Mouse (Mus musculus): ENCODE data around the gene Olfr1364. TPM values are rescaled to one million over a fixed set of nuclear protein-coding genes. Genes with fewer than 3 reads are reported as not detected.

Gene Olfr1364
- not detected in 2 replicates for polyA plus RNA-seq (2015; fragmentation: Nextera tagmentation; extraction: Ambion mirVana)

- Histone ChIP-seq H3K36me3 (no peaks in the 10 kb centered on the region), H3K9ac (no peak within 1 kb of the TSS), H3K4me2 (no peak within 1 kb of the TSS), H3K4me3 (no peak within 1 kb of the TSS), H3K4me1 (replicated peaks) (no peaks in the 10 kb centered on the region), H3K27me3 (no peaks in the 10 kb centered on the region), H3K27ac (replicated peaks) (no peak within 1 kb of the TSS), H3K9me3 (no peaks in the 10 kb centered on the region)
- 93% methylated on average over 2 of the region's 2 CpGs for WGBS
- ATAC-seq (ENCODE audit: low FRiP score, low read depth) = no peak
Measured at GRCm38 (mm10) chr13:21581659-21582058, at the start of gene Olfr1364. Olfr1364 (minus strand) TSS chr13:21581759.

- H3K4me3 ChIP-seq = no peak within 1 kb of the TSS
- no peak within 1 kb of the TSS for H3K27ac ChIP-seq (replicated peaks)
- H3K4me1 ChIP-seq (replicated peaks) = no peaks in the 10 kb centered on the region
- no peaks in the 10 kb centered on the region for H3K36me3 ChIP-seq
- no peak within 1 kb of the TSS for H3K9ac ChIP-seq
- ATAC-seq (ENCODE audit: low FRiP score, low read depth) = no peak
- no peaks in the 10 kb centered on the region for H3K9me3 ChIP-seq
- H3K4me2 ChIP-seq = no peak within 1 kb of the TSS
- H3K27me3 ChIP-seq = no peaks in the 10 kb centered on the region
Measured at GRCm38 (mm10) chr13:21613922-21614321, 32.4 kb upstream of the Olfr1364 start, which contains the start of gene Olfr1362. Olfr1362 (minus strand) TSS chr13:21614022.

GRCm38 (mm10) chr13:21591618-21592017 is 10.1 kb upstream of the Olfr1364 start:
- WGBS = 64% methylated on average over 2 of the region's 2 CpGs
- Histone ChIP-seq H3K36me3 (no peaks in the 10 kb centered on the region), H3K27me3 (no peaks in the 10 kb centered on the region), H3K27ac (replicated peaks) (no peak overlapping the region), H3K9me3 (no peaks in the 10 kb centered on the region), H3K4me2 (no peak overlapping the region), H3K4me3 (no peak overlapping the region), H3K4me1 (replicated peaks) (no peaks in the 10 kb centered on the region), H3K9ac (no peak overlapping the region)
- no peak for ATAC-seq (ENCODE audit: low FRiP score, low read depth)

GRCm38 (mm10) chr13:21559793-21560192 is 21.8 kb downstream of the Olfr1364 start, which contains the start of gene Olfr1535:
Olfr1535 (minus strand) TSS chr13:21559893.
- Histone ChIP-seq H3K27me3 (no peaks in the 10 kb centered on the region), H3K9me3 (no peaks in the 10 kb centered on the region), H3K9ac (no peak within 1 kb of the TSS), H3K4me1 (replicated peaks) (no peaks in the 10 kb centered on the region), H3K36me3 (no peaks in the 10 kb centered on the region), H3K27ac (replicated peaks) (no peak within 1 kb of the TSS), H3K4me3 (no peak within 1 kb of the TSS), H3K4me2 (no peak within 1 kb of the TSS)
- ATAC-seq (ENCODE audit: low FRiP score, low read depth) = no peak
- WGBS = 60% methylated on average over 1 of the region's 1 CpGs

GRCm38 (mm10) chr13:21550416-21551110 is 31.0 kb downstream of the Olfr1364 start:
- no peak for ATAC-seq (ENCODE audit: low FRiP score, low read depth)

GRCm38 (mm10) chr13:21549487-21549886 is 32.1 kb downstream of the Olfr1364 start:
- Histone ChIP-seq H3K27me3 (no peaks in the 10 kb centered on the region), H3K9me3 (no peaks in the 10 kb centered on the region), H3K4me1 (replicated peaks) (no peaks in the 10 kb centered on the region), H3K27ac (replicated peaks) (no peak overlapping the region), H3K9ac (no peak overlapping the region), H3K36me3 (no peaks in the 10 kb centered on the region), H3K4me3 (no peak overlapping the region), H3K4me2 (no peak overlapping the region)
- no peak for ATAC-seq (ENCODE audit: low FRiP score, low read depth)
- WGBS = 90% methylated on average over 3 of the region's 3 CpGs

More at GRCm38 (mm10) chr13:21550416-21551110, 31.0 kb downstream of the Olfr1364 start:
- Histone ChIP-seq H3K27ac (replicated peaks) (no peak overlapping the region), H3K36me3 (no peaks in the 10 kb centered on the region), H3K4me3 (no peak overlapping the region), H3K9me3 (no peaks in the 10 kb centered on the region), H3K4me2 (no peak overlapping the region), H3K4me1 (replicated peaks) (no peaks in the 10 kb centered on the region), H3K9ac (no peak overlapping the region), H3K27me3 (no peaks in the 10 kb centered on the region)
- 52% methylated on average over 3 of the region's 3 CpGs for WGBS

- Histone ChIP-seq H3K27me3 (no peaks in the 10 kb centered on the region), H3K9ac (no peak within 1 kb of the TSS), H3K27ac (replicated peaks) (no peak within 1 kb of the TSS)
Measured at GRCm38 (mm10) chr13:21542708-21543107, 38.9 kb downstream of the Olfr1364 start, which contains the start of gene Olfr1366. Olfr1366 (minus strand) TSS chr13:21542808.

GRCm38 (mm10) chr13:21530781-21531201 is 50.8 kb downstream of the Olfr1364 start, which contains the start of gene Zkscan8:
Zkscan8 (minus strand) TSS chr13:21531120.
- Histone ChIP-seq H3K4me3 (peak within 1 kb of the TSS; percentile 81), H3K9ac (peak within 1 kb of the TSS; percentile 93), H3K27me3 (no peaks in the 10 kb centered on the region), H3K4me1 (replicated peaks) (peaks cover 10% of the 10 kb centered on the region), H3K4me2 (peak within 1 kb of the TSS; percentile 79), H3K27ac (replicated peaks) (peak within 1 kb of the TSS; percentile 87), H3K36me3 (peaks cover 10% of the 10 kb centered on the region), H3K9me3 (no peaks in the 10 kb centered on the region)
- WGBS = under 1% methylated on average over 39 of the region's 39 CpGs
- peak; percentile 100 for ATAC-seq (ENCODE audit: low FRiP score, low read depth)

More at GRCm38 (mm10) chr13:21542708-21543107, 38.9 kb downstream of the Olfr1364 start, which contains the start of gene Olfr1366:
- H3K9me3 ChIP-seq = no peaks in the 10 kb centered on the region
- no peak for ATAC-seq (ENCODE audit: low FRiP score, low read depth)
- 88% methylated on average over 1 of the region's 1 CpGs for WGBS
- no peaks in the 10 kb centered on the region for H3K4me1 ChIP-seq (replicated peaks)
- H3K4me3 ChIP-seq = no peak within 1 kb of the TSS
- no peaks in the 10 kb centered on the region for H3K36me3 ChIP-seq
- no peak within 1 kb of the TSS for H3K4me2 ChIP-seq

- H3K4me1 ChIP-seq (replicated peaks) = peaks cover 10% of the 10 kb centered on the region
- 52% methylated on average over 7 of the region's 7 CpGs for whole genome bisulfite sequencing
- peak overlapping the region; percentile 79 for H3K4me2 ChIP-seq
- no peaks in the 10 kb centered on the region for H3K9me3 ChIP-seq
- no peak for ATAC-seq (ENCODE audit: low FRiP score, low read depth)
- H3K36me3 ChIP-seq = peaks cover 15% of the 10 kb centered on the region
- H3K27ac ChIP-seq (replicated peaks) = no peak overlapping the region
- no peaks in the 10 kb centered on the region for H3K27me3 ChIP-seq
- H3K4me3 ChIP-seq = peak overlapping the region; percentile 81
- H3K9ac ChIP-seq = no peak overlapping the region
Measured at GRCm38 (mm10) chr13:21530136-21530535, 51.4 kb downstream of the Olfr1364 start.

Other genes starting within 250 kb of the Olfr1364 start
- not detected in 2 replicates for gene Olfr1367, start 234.8 kb downstream of the Olfr1364 start, polyA plus RNA-seq (2015; fragmentation: Nextera tagmentation; extraction: Ambion mirVana)
- gene Zscan12, start 218.9 kb downstream of the Olfr1364 start, polyA plus RNA-seq (2015; fragmentation: Nextera tagmentation; extraction: Ambion mirVana) = 11.0 and 12.7 TPM in 2 replicates
- 65.8 and 71.1 TPM in 2 replicates for gene Zkscan3, start 179.0 kb downstream of the Olfr1364 start, polyA plus RNA-seq (2015; fragmentation: Nextera tagmentation; extraction: Ambion mirVana)
- gene Pgbd1, start 140.7 kb downstream of the Olfr1364 start, polyA plus RNA-seq (2015; fragmentation: Nextera tagmentation; extraction: Ambion mirVana) = 2.8 and 4.2 TPM in 2 replicates
- 23.7 and 24.3 TPM in 2 replicates for gene Zscan26, start 128.0 kb downstream of the Olfr1364 start, polyA plus RNA-seq (2015; fragmentation: Nextera tagmentation; extraction: Ambion mirVana)
- gene Nkapl, start 113.2 kb downstream of the Olfr1364 start, polyA plus RNA-seq (2015; fragmentation: Nextera tagmentation; extraction: Ambion mirVana) = 3.8 and 4.1 TPM in 2 replicates
- 8.1 and 10.5 TPM in 2 replicates for gene Zkscan4, start 102.9 kb downstream of the Olfr1364 start, polyA plus RNA-seq (2015; fragmentation: Nextera tagmentation; extraction: Ambion mirVana)
- gene Gm10065, start 102.3 kb downstream of the Olfr1364 start, polyA plus RNA-seq (2015; fragmentation: Nextera tagmentation; extraction: Ambion mirVana) = not detected in 2 replicates
- gene AK157302, start 86.5 kb downstream of the Olfr1364 start, polyA plus RNA-seq (2015; fragmentation: Nextera tagmentation; extraction: Ambion mirVana) = 0.39 and 0.55 TPM in 2 replicates
- gene Gm11273, start 80.3 kb downstream of the Olfr1364 start, polyA plus RNA-seq (2015; fragmentation: Nextera tagmentation; extraction: Ambion mirVana) = 8.8 and 11.9 TPM in 2 replicates
- 4.5 and 5.0 TPM in 2 replicates for gene Zkscan8, start 50.6 kb downstream of the Olfr1364 start, polyA plus RNA-seq (2015; fragmentation: Nextera tagmentation; extraction: Ambion mirVana)
- 0.06 and 0.25 TPM in 2 replicates for gene Olfr1366, start 39.0 kb downstream of the Olfr1364 start, polyA plus RNA-seq (2015; fragmentation: Nextera tagmentation; extraction: Ambion mirVana)
- gene Olfr1535, start 21.9 kb downstream of the Olfr1364 start, polyA plus RNA-seq (2015; fragmentation: Nextera tagmentation; extraction: Ambion mirVana) = 0.04 and 0.08 TPM in 2 replicates
- gene Olfr1362, start 32.3 kb upstream of the Olfr1364 start, polyA plus RNA-seq (2015; fragmentation: Nextera tagmentation; extraction: Ambion mirVana) = not detected in 2 replicates
- gene Olfr11, start 60.8 kb upstream of the Olfr1364 start, polyA plus RNA-seq (2015; fragmentation: Nextera tagmentation; extraction: Ambion mirVana) = 0.04 TPM in 1 of 2 replicates, not detected in the other
- gene Olfr1361, start 81.6 kb upstream of the Olfr1364 start, polyA plus RNA-seq (2015; fragmentation: Nextera tagmentation; extraction: Ambion mirVana) = not detected in 2 replicates
- gene Olfr1360, start 95.6 kb upstream of the Olfr1364 start, polyA plus RNA-seq (2015; fragmentation: Nextera tagmentation; extraction: Ambion mirVana) = not detected in 2 replicates
- not detected in 2 replicates for gene Olfr1359, start 116.4 kb upstream of the Olfr1364 start, polyA plus RNA-seq (2015; fragmentation: Nextera tagmentation; extraction: Ambion mirVana)
- gene Hist1h2bl, start 134.4 kb upstream of the Olfr1364 start, polyA plus RNA-seq (2015; fragmentation: Nextera tagmentation; extraction: Ambion mirVana) = not detected in 2 replicates
- 6.2 and 7.8 TPM in 2 replicates for gene Hist1h2ai, start 134.7 kb upstream of the Olfr1364 start, polyA plus RNA-seq (2015; fragmentation: Nextera tagmentation; extraction: Ambion mirVana)
- gene Hist1h3h, start 135.9 kb upstream of the Olfr1364 start, polyA plus RNA-seq (2015; fragmentation: Nextera tagmentation; extraction: Ambion mirVana) = 2.5 and 3.5 TPM in 2 replicates
- 0.51 and 1.7 TPM in 2 replicates for gene Hist1h2bm, start 140.3 kb upstream of the Olfr1364 start, polyA plus RNA-seq (2015; fragmentation: Nextera tagmentation; extraction: Ambion mirVana)
- 0.77 TPM in 1 of 2 replicates, not detected in the other for gene Hist1h4j, start 153.3 kb upstream of the Olfr1364 start, polyA plus RNA-seq (2015; fragmentation: Nextera tagmentation; extraction: Ambion mirVana)
- gene Hist1h4k, start 168.7 kb upstream of the Olfr1364 start, polyA plus RNA-seq (2015; fragmentation: Nextera tagmentation; extraction: Ambion mirVana) = 1.5 and 2.3 TPM in 2 replicates
- gene Hist1h2ak, start 172.1 kb upstream of the Olfr1364 start, polyA plus RNA-seq (2015; fragmentation: Nextera tagmentation; extraction: Ambion mirVana) = 5.3 and 7.9 TPM in 2 replicates
- gene Hist1h2bn, start 172.4 kb upstream of the Olfr1364 start, polyA plus RNA-seq (2015; fragmentation: Nextera tagmentation; extraction: Ambion mirVana) = 1.1 TPM in 1 of 2 replicates, not detected in the other
- gene Hist1h1b, start 198.9 kb upstream of the Olfr1364 start, polyA plus RNA-seq (2015; fragmentation: Nextera tagmentation; extraction: Ambion mirVana) = 3.5 and 7.4 TPM in 2 replicates
- 28.0 and 43.0 TPM in 2 replicates for gene Hist1h3i, start 201.6 kb upstream of the Olfr1364 start, polyA plus RNA-seq (2015; fragmentation: Nextera tagmentation; extraction: Ambion mirVana)
- 1.0 and 1.5 TPM in 2 replicates for gene Hist1h2an, start 205.5 kb upstream of the Olfr1364 start, polyA plus RNA-seq (2015; fragmentation: Nextera tagmentation; extraction: Ambion mirVana)
- gene Hist1h2bp, start 205.7 kb upstream of the Olfr1364 start, polyA plus RNA-seq (2015; fragmentation: Nextera tagmentation; extraction: Ambion mirVana) = 0.44 and 0.58 TPM in 2 replicates
- gene Hist1h2bq, start 228.4 kb upstream of the Olfr1364 start, polyA plus RNA-seq (2015; fragmentation: Nextera tagmentation; extraction: Ambion mirVana) = 4.9 and 7.3 TPM in 2 replicates
- gene Hist1h2ao, start 228.7 kb upstream of the Olfr1364 start, polyA plus RNA-seq (2015; fragmentation: Nextera tagmentation; extraction: Ambion mirVana) = not detected in 2 replicates
- not detected in 2 replicates for gene Hist1h4m, start 230.0 kb upstream of the Olfr1364 start, polyA plus RNA-seq (2015; fragmentation: Nextera tagmentation; extraction: Ambion mirVana)